Mouse (Mus musculus) embryonic fibroblast, embryonic 13.5 days (primary cell): ENCODE measurements at regions not wholly inside any gene's neighbourhood (a gene's known extent, or its start where the extent isn't known, plus 50 kb on each side); places are given as distances from the start of the nearest gene placed in this dataset.

Source experiments
- CTCF ChIP-seq: IDR thresholded peaks from 2 replicates; pipeline ENCODE4 v1.5.1; 2011; ENCODE audit warnings: mild to moderate bottlenecking, control low read depth, low read length, moderate library complexity, borderline replicate concordance; ENCODE audit not compliant: insufficient read depth
- POLR2A ChIP-seq: IDR thresholded peaks from 2 replicates; pipeline ENCODE4 v1.6.1; 2011; ENCODE audit warnings: low read depth, mild to moderate bottlenecking, control low read depth, low read length, moderate library complexity

DNA sequence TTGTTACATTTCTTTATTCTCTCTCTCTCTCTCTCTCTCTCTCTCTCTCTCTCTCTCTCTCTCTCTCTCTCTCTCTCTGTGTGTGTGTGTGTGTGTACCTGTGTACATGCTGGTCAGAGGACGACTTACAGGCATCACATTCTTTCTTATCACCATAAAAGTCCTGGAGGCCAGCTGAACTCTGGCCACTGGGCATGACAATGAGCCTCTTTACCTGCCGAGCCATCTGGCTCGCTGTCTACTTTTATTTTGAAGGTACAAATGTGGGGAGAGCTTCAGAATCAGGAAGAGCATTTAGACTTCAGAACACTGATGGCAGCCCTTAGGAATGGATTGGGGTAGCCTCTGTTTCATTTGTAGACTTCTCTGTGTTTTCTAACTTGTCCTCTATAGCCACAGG lies 171.0 kb downstream of the Zfp36l1 start:
- TF ChIP-seq POLR2A = no peak
- TF ChIP-seq CTCF = no peak
